Mouse (Mus musculus): ENCODE results near the gene Fscn2.

DNA sequence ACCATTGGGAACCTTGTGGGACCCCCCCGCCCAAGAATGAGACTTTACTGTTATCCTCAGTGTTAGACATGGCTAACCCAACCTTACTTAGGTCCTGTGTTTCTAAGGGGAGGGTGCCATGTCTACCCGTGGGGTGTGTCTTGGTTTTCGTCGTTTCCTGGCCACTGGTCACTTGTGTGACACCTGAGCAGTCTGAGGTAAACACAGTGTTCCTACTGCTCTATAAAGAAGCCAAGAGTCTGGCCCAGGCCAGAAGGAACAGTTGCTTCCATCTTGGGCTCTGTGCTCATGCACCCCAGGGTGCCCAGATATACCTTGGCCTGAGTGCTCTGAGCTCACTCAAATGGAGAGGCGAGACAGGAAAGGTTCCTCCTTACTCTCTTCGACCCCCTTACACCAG lies 1.6 kb downstream of the Fscn2 start:
- TF ChIP-seq CTCF (conservative IDR thresholded peaks at IDR 0.05; ENCODE audit: insufficient read depth, insufficient read length, low read depth, low read length) (no peak), POLR2A (IDR thresholded peaks at IDR 0.05; ENCODE audit: low read depth, low read length) (no peak)
